Mouse (Mus musculus): ENCODE results near the gene Sec23ip. TPM values are rescaled to one million over a fixed set of nuclear protein-coding genes. Genes with fewer than 3 reads are reported as not detected.

Sec23ip gene
- polyA plus RNA-seq, 1 experiment = 68.6 TPM

GRCm38 (mm10) chr7:128739462-128740277 lies 5.1 kb upstream of the Sec23ip start:
- Histone ChIP-seq H3K4me1 (replicated peaks; ENCODE audit: control insufficient read depth, insufficient read depth, low read length) (peaks cover 12% of the 10 kb centered on the region), H3K27me3 (ENCODE audit: control insufficient read depth, insufficient read depth, low read length) (no peaks in the 10 kb centered on the region), H3K36me3 (ENCODE audit: control insufficient read depth, insufficient read depth, low read length) (no peaks in the 10 kb centered on the region), H3K27ac (ENCODE audit: control insufficient read depth, insufficient read depth, low read length) (peak overlapping the region; percentile 58), H3K4me3 (ENCODE audit: control insufficient read depth, insufficient read depth, low read length) (peak overlapping the region; percentile 84)
- TF ChIP-seq CTCF (IDR thresholded peaks at IDR 0.05; ENCODE audit: borderline replicate concordance, control insufficient read depth, extremely low read depth, insufficient read depth, low read length, poor library complexity) = no peak
- TF ChIP-seq POLR2A (IDR thresholded peaks at IDR 0.05; ENCODE audit: control insufficient read depth, extremely low read depth, insufficient read depth, low read length, poor library complexity) = no peak
- DNase-seq = peak; percentile 58
- under 1% methylated on average over 76 of the region's 80 CpGs for WGBS

GRCm38 (mm10) chr7:128740334-128740733 lies 4.4 kb upstream of the Sec23ip start, which contains the start of gene Mcmbp:
Mcmbp (minus strand) TSS chr7:128740495.
- 0% methylated on average over 35 of the region's 35 CpGs for WGBS
- H3K4me1 ChIP-seq (replicated peaks; ENCODE audit: control insufficient read depth, insufficient read depth, low read length) = peaks cover 12% of the 10 kb centered on the region

GRCm38 (mm10) chr7:128743898-128744297 lies 845 bp upstream of the Sec23ip start:
- peaks cover 13% of the 10 kb centered on the region for H3K4me1 ChIP-seq (replicated peaks; ENCODE audit: control insufficient read depth, insufficient read depth, low read length)
- no peak overlapping the region for H3K27ac ChIP-seq (ENCODE audit: control insufficient read depth, insufficient read depth, low read length)
- TF ChIP-seq POLR2A (IDR thresholded peaks at IDR 0.05; ENCODE audit: control insufficient read depth, extremely low read depth, insufficient read depth, low read length, poor library complexity) = no peak
- no peak for TF ChIP-seq CTCF (IDR thresholded peaks at IDR 0.05; ENCODE audit: borderline replicate concordance, control insufficient read depth, extremely low read depth, insufficient read depth, low read length, poor library complexity)
- DNase-seq = no peak
- H3K36me3 ChIP-seq (ENCODE audit: control insufficient read depth, insufficient read depth, low read length) = no peaks in the 10 kb centered on the region
- no peak overlapping the region for H3K4me3 ChIP-seq (ENCODE audit: control insufficient read depth, insufficient read depth, low read length)
- WGBS = 59% methylated on average over 2 of the region's 2 CpGs
- no peaks in the 10 kb centered on the region for H3K27me3 ChIP-seq (ENCODE audit: control insufficient read depth, insufficient read depth, low read length)

More at GRCm38 (mm10) chr7:128740334-128740733, 4.4 kb upstream of the Sec23ip start, which contains the start of gene Mcmbp:
- Histone ChIP-seq H3K36me3 (ENCODE audit: control insufficient read depth, insufficient read depth, low read length) (no peaks in the 10 kb centered on the region), H3K27ac (ENCODE audit: control insufficient read depth, insufficient read depth, low read length) (peak within 1 kb of the TSS; percentile 58), H3K27me3 (ENCODE audit: control insufficient read depth, insufficient read depth, low read length) (no peaks in the 10 kb centered on the region), H3K4me3 (ENCODE audit: control insufficient read depth, insufficient read depth, low read length) (peak within 1 kb of the TSS; percentile 84)
- peak; percentile 97 for DNase-seq
- peak; percentile 75 for TF ChIP-seq POLR2A (IDR thresholded peaks at IDR 0.05; ENCODE audit: control insufficient read depth, extremely low read depth, insufficient read depth, low read length, poor library complexity)
- peak; percentile 26; the same call in 1 of the 2 replicates for TF ChIP-seq CTCF (IDR thresholded peaks at IDR 0.05; ENCODE audit: borderline replicate concordance, control insufficient read depth, extremely low read depth, insufficient read depth, low read length, poor library complexity)

- Histone ChIP-seq H3K36me3 (ENCODE audit: control insufficient read depth, insufficient read depth, low read length) (peaks cover 11% of the 10 kb centered on the region; the same call in 1 of the 2 replicates), H3K27me3 (ENCODE audit: control insufficient read depth, insufficient read depth, low read length) (no peaks in the 10 kb centered on the region), H3K27ac (ENCODE audit: control insufficient read depth, insufficient read depth, low read length) (no peak overlapping the region), H3K4me3 (ENCODE audit: control insufficient read depth, insufficient read depth, low read length) (no peak overlapping the region), H3K4me1 (replicated peaks; ENCODE audit: control insufficient read depth, insufficient read depth, low read length) (peaks cover 10% of the 10 kb centered on the region)
- DNase-seq = no peak
- TF ChIP-seq POLR2A (IDR thresholded peaks at IDR 0.05; ENCODE audit: control insufficient read depth, extremely low read depth, insufficient read depth, low read length, poor library complexity) (no peak), CTCF (IDR thresholded peaks at IDR 0.05; ENCODE audit: borderline replicate concordance, control insufficient read depth, extremely low read depth, insufficient read depth, low read length, poor library complexity) (no peak)
- WGBS = 95% methylated on average over 10 of the region's 10 CpGs
Observed at GRCm38 (mm10) chr7:128746151-128746550, 1.4 kb downstream of the Sec23ip start.

GRCm38 (mm10) chr7:128748758-128749157 lies 4.0 kb downstream of the Sec23ip start:
- 90% methylated on average over 3 of the region's 3 CpGs for WGBS
- Histone ChIP-seq H3K36me3 (ENCODE audit: control insufficient read depth, insufficient read depth, low read length) (peaks cover 34% of the 10 kb centered on the region), H3K4me1 (replicated peaks; ENCODE audit: control insufficient read depth, insufficient read depth, low read length) (peaks cover 10% of the 10 kb centered on the region), H3K4me3 (ENCODE audit: control insufficient read depth, insufficient read depth, low read length) (no peak overlapping the region), H3K27me3 (ENCODE audit: control insufficient read depth, insufficient read depth, low read length) (no peaks in the 10 kb centered on the region), H3K27ac (ENCODE audit: control insufficient read depth, insufficient read depth, low read length) (no peak overlapping the region)
- no peak for DNase-seq
- TF ChIP-seq CTCF (IDR thresholded peaks at IDR 0.05; ENCODE audit: borderline replicate concordance, control insufficient read depth, extremely low read depth, insufficient read depth, low read length, poor library complexity) = no peak
- no peak for TF ChIP-seq POLR2A (IDR thresholded peaks at IDR 0.05; ENCODE audit: control insufficient read depth, extremely low read depth, insufficient read depth, low read length, poor library complexity)

GRCm38 (mm10) chr7:128750296-128750695 lies 5.6 kb downstream of the Sec23ip start:
- Histone ChIP-seq H3K27ac (ENCODE audit: control insufficient read depth, insufficient read depth, low read length) (no peak overlapping the region), H3K4me1 (replicated peaks; ENCODE audit: control insufficient read depth, insufficient read depth, low read length) (peaks cover 10% of the 10 kb centered on the region), H3K36me3 (ENCODE audit: control insufficient read depth, insufficient read depth, low read length) (peaks cover 49% of the 10 kb centered on the region), H3K4me3 (ENCODE audit: control insufficient read depth, insufficient read depth, low read length) (no peak overlapping the region), H3K27me3 (ENCODE audit: control insufficient read depth, insufficient read depth, low read length) (no peaks in the 10 kb centered on the region)
- no peak for TF ChIP-seq POLR2A (IDR thresholded peaks at IDR 0.05; ENCODE audit: control insufficient read depth, extremely low read depth, insufficient read depth, low read length, poor library complexity)
- no peak for TF ChIP-seq CTCF (IDR thresholded peaks at IDR 0.05; ENCODE audit: borderline replicate concordance, control insufficient read depth, extremely low read depth, insufficient read depth, low read length, poor library complexity)
- 97% methylated on average over 9 of the region's 9 CpGs for WGBS
- DNase-seq = no peak

All from thymus, adult 2 months (tissue).